Mouse (Mus musculus) heart, embryonic 13.5 days (tissue): Measurements from ENCODE around the gene Nfkbiz. TPM values are rescaled to one million over a fixed set of nuclear protein-coding genes. Genes with fewer than 3 reads are reported as not detected.

Experiments used
- polyA plus RNA-seq: library from polyadenylated mRNA; unstranded; fragments of >200 nt; fragmentation: Nextera tagmentation; extraction: Ambion mirVana; gene quantifications from 2 replicates; pipeline ENCODE4 v1.2.1, GENCODE M21; 2015

The Nfkbiz gene
- polyA plus RNA-seq, 1 experiment from 2014 or later, result 2.1 TPM

Other genes with a start within 250 kb of the Nfkbiz start
- 0.53 and 0.59 TPM in 2 replicates for gene Nxpe3, start 56.4 kb upstream of the Nfkbiz start, polyA plus RNA-seq
- gene Cep97, start 96.0 kb upstream of the Nfkbiz start, polyA plus RNA-seq, result 7.5 and 9.1 TPM in 2 replicates
- gene Rpl24, start 127.4 kb upstream of the Nfkbiz start, polyA plus RNA-seq, result 547 and 552 TPM in 2 replicates
- gene Zbtb11, start 135.0 kb upstream of the Nfkbiz start, polyA plus RNA-seq, result 10.7 and 11.3 TPM in 2 replicates
- 144 and 158 TPM in 2 replicates for gene Pcnp, start 190.8 kb upstream of the Nfkbiz start, polyA plus RNA-seq
- gene Trmt10c, start 198.9 kb upstream of the Nfkbiz start, polyA plus RNA-seq, result 18.2 and 18.8 TPM in 2 replicates
- gene Senp7, start 209.4 kb upstream of the Nfkbiz start, polyA plus RNA-seq, result 18.9 and 19.0 TPM in 2 replicates